Mouse (Mus musculus) brain, embryonic 14.5 days (tissue): ENCODE results near the gene Wwox.

Source experiments
- CTCF ChIP-seq: fragments of 200-500 bp; IDR thresholded peaks from 2 replicates; pipeline ENCODE4 v1.5.1; 2012; ENCODE audit warnings: inconsistent platforms, mild to moderate bottlenecking, moderate library complexity, borderline replicate concordance; ENCODE audit not compliant: insufficient read depth, insufficient read length; ENCODE audit errors: extremely low read depth
- POLR2A ChIP-seq: fragments of 200-500 bp; IDR thresholded peaks from 2 replicates; pipeline ENCODE4 v1.6.1; 2012; ENCODE audit warnings: mild to moderate bottlenecking, inconsistent platforms, borderline replicate concordance; ENCODE audit not compliant: poor library complexity, insufficient read depth, insufficient read length, severe bottlenecking; ENCODE audit errors: extremely low read depth

GRCm38 (mm10) chr8:114908589-114908988 lies 469.1 kb downstream of the Wwox start:
- TF ChIP-seq POLR2A (no peak), CTCF (no peak)
